Mouse (Mus musculus) ES-Bruce4 (cell line): ENCODE measurements around the gene Pou1f1.

Experiments
- CTCF ChIP-seq: IDR thresholded peaks from one replicate; pipeline ENCODE4 v1.8.1; 2011; ENCODE audit warnings: low read depth, low read length
- EP300 ChIP-seq: IDR thresholded peaks from 2 replicates; pipeline ENCODE4 v1.6.1; 2011; ENCODE audit warnings: low read depth, low read length; ENCODE audit not compliant: insufficient read depth
- POLR2A ChIP-seq: IDR thresholded peaks from one replicate; pipeline ENCODE4 v1.8.1; 2011; ENCODE audit warnings: low read length; ENCODE audit not compliant: insufficient read depth

DNA sequence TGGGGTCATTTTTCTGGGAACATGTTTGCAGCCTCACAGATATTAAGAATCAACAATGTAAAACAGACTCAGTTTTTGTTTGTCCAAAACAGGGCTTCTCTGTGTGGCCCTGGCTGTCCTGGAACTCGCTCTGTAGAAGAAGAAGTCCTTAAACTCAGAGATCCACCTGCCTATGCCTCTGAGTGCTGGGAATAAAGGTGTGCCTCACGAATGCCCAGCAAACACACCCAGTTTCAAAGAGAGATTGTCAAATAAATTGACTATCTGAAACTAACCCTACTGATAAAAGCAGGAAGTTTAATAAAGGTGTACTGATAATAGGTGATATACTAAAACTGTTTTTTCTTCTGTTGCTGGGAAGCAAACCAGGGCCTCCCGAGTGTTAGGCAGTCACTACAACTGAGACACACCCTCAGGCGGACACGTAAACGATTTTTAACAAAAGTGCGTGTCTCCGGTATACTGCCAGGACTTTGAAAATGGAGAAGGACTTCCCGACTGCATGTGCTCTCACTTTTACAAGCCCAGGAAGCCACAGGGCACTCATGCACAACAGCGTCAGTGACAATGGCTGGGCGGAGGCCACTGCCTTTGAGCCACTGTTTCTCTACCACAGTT lies 23.5 kb downstream of the Pou1f1 start:
- TF ChIP-seq CTCF, result no peak
- no peak for TF ChIP-seq POLR2A
- no peak for TF ChIP-seq EP300
